Mouse (Mus musculus) retina, adult 2 months (tissue): ENCODE data around the gene Fbxo42.

ENCODE experiments used
- DNase-seq: peaks from one replicate; pipeline ENCODE4 v3.0.0-alpha.2; 2012; ENCODE audit warnings: low read depth, low spot score

Gene Fbxo42

DNA sequence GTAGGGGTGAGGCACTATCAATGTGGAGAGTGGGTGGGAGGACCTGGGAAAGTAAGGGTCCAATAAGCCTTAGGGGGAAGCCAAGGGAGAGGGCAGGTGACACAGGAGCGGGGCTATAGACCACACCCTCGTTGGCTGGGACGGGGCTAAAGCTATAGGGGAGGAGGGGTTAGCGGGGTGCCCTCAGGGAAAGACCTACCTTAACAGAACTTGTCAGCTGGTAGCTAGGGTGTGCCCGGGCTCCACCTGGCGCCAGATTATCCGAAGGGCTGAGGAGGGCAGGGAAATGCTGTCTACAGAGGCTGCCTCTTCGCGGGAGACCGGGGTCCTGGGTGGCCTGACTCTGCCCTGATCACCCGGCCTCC lies 100.9 kb downstream of the Fbxo42 start:
- no peak for DNase-seq

- DNase-seq, result no peak
These were observed 101.7 kb downstream of the Fbxo42 start for GRCm38 (mm10) chr4:141249383-141249782.

GRCm38 (mm10) chr4:141251071-141251470 lies 103.4 kb downstream of the Fbxo42 start:
- no peak for DNase-seq

GRCm38 (mm10) chr4:141252641-141253040 lies 104.9 kb downstream of the Fbxo42 start:
- DNase-seq, result no peak
